Mouse (Mus musculus) kidney, postnatal 14 days (tissue): ENCODE data around the gene Ubxn11.

Experiments used
- DNase-seq: peaks from one replicate; pipeline ENCODE4 v3.0.0; 2022; ENCODE audit warnings: mixed read lengths

The Ubxn11 gene

DNA sequence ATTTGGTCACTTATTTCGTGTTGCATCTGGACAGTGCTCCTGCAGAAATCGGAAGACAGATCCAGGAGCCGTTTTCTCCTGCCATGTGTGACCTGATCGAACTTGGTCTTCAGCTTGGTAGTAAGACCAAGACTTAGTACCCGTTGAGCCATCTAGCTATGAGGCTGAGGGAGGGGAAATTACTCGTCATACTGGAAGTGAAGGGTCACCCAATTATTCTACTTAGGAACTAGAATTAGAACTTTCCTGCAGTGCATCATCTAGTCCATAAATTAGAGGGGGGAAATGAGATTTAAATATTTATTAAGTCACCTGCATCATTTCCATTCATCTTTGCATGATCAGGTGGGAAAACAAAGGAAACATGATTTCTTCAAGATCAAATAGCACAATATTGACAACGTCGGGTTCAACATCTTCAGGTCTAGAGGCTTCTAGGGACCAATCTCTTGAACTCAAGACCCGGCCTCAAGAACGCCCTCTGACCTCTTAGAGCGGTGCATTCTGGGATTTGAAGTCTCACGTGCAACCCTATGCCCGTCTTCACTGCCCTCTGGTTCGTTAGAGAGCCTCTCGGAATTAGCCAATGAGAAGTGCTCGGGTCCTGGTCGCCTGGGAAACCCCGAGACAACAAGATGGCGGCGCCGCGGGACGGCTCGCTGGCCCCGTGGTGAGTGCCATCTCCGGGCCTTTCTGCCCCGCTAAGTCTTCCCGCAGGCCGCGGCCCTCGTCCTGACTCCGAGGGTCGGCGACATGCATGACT is at the start of gene Ubxn11:
TSS of gene Ubxn11 (plus strand) at position 592 of the 763 bp plus-strand sequence.
- peak; percentile 92 for DNase-seq

DNA sequence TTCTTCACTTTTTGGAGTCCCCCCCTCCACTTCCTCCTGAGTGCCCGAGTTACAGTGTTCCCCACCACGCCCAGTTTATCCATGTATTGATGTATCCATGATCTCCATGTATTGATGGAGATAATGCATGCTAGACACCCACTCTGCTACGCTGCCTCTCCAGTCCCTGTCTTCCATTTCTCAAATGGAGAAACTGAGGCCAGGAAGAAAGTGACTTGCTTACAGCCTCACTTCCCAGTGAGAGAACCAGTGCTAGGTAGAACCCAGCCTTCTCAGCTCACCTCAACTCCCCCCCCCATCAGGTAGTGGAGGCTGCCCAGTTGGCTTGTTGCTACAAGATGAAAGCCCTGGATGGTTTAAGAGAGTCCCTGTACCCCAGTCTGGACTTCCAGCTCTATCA is 48.8 kb upstream of the Ubxn11 start, which contains the start of gene Zfp683:
TSS of gene Zfp683 (plus strand) at position 301 of the 400 bp plus-strand sequence.
- no peak for DNase-seq

DNA sequence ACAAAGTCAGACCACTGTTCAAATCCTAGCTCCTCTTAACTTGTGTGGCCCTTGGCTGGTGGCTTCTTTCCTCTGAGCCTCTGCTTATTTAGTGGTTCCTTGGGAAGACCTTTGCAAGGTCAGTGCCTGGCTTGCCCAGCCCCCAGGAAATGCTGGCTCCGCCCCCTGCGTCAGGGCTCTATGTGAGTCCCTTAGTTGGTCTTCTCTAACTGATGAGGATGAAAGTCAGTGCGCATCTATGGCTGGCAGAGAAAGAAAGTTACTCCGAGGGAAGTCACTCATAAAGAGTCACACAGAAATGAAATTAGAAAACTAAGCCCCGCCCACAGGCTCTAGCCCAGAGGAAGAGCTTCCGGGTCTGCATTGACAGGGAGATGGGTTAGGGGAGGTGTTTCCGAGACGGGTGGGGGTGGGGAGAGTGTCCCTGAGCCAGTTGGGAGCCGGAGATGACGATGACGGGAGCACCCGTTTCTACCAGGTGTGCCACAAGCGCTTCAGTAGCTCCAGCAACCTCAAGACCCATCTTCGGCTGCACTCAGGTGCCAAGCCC is 44.1 kb upstream of the Ubxn11 start:
- no peak for DNase-seq

DNA sequence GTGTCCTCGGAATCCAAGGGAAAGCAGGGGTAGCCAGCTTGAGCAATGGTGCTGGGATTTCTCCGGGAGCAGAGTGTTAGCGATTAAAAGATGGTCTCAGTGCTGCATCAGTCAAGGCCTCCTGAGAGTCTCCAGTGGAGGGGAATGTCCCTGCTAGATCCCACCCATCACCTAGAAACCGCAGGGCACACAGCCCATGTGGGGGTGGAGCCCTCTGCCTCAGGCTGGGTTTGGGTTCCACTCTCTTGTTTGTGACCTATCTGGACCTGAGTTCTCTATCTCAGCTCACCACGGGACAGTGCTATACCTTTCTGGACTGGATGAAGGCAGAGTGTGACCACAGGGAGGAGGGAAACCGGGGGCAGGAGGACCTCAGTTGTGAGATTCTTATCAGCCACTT is 43.5 kb upstream of the Ubxn11 start:
- no peak for DNase-seq

- no peak for DNase-seq
These were observed 42.1 kb upstream of the Ubxn11 start, which contains the start of gene Crybg2 for GRCm38 (mm10) chr4:134060135-134060865. Gene Crybg2, plus strand, starts transcription at chr4:134060815.

- DNase-seq = peak; percentile 27
These were observed 41.1 kb upstream of the Ubxn11 start for GRCm38 (mm10) chr4:134061166-134061830.

DNA sequence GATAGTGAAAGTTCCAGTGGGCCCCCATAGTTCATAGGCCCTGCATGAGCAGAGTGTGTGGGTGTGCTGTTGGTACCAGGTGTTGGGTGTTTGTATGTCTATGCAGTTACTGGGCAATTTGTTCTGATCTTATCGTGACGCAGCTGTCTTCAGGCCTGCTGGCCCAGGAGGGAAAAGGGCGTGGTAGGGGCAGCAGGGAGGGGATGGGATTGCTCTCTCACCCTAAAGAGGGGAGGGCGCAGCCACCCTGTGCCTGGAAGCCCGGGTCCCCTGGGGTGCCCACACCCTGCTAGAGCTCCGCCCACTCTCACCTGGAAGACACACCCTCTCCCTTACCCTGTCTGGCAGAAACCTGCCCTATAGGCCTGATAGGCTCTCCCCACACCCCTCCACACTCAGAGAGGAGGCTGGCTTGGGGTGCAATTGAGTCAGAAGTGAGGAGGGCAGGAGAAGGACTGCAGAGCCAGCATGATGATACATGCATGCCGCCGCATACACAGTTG is 40.4 kb upstream of the Ubxn11 start:
- no peak for DNase-seq

DNA sequence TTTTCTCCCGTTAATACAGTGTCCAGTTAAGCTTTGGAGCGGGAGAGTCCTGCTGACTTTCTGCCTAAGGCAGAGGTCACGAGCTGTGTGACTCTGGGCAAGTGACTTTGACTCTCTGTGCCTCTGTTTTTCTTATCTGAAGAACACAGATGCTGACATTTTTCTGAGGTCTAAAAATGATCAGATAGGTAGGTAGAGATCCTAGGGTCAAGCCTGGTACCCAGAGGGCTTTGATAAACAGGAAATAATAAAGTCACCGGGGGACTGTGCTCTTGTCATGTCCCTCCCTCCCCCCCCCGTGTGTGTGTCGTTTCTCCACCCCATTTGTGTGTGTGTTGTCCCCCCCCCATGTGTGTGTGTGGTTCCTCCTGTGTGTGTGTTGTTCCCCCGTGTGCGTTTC is 39.8 kb upstream of the Ubxn11 start:
- no peak for DNase-seq

GRCm38 (mm10) chr4:134065431-134066004 is 36.9 kb upstream of the Ubxn11 start:
- DNase-seq = peak; percentile 19

GRCm38 (mm10) chr4:134067383-134067782 is 35.0 kb upstream of the Ubxn11 start:
- DNase-seq = peak; percentile 57

DNA sequence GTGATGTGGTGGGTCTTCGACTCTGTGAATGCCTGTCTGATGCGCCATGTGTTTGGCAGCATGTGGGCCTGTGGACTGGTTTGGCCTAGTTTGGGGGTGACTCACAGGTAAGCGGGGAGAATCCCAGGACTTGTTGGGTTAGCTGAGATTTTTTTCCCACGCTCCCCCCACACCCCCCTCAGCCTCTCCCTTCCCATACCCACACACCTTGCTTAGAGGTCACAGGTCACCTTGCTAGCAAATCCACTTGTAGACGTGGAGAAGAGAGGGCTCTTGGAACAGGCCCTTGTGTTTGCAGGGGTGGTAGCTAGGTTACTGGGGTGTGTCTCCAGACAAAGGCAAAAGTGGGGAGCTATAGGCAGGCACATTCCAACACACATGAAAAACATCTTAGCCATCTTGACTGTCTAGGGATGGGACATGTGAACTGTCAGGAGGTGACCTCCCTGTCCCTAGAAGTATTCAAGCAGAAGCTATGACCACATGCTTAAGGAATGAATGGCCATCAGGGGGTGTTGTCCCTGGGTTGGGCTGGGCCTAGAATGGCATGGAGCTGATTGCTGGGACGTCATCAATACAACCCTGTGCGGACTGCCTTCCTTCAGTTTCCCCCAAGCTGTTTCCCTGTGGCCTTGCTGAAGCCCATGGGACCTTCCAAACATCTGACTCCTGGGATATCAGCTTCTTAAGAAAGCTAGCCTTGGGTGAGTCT is 34.4 kb upstream of the Ubxn11 start:
- no peak for DNase-seq

GRCm38 (mm10) chr4:134068793-134069580 is 33.4 kb upstream of the Ubxn11 start:
- no peak for DNase-seq

- peak; percentile 82 for DNase-seq
These were observed 23.7 kb upstream of the Ubxn11 start for GRCm38 (mm10) chr4:134078694-134079093.

DNA sequence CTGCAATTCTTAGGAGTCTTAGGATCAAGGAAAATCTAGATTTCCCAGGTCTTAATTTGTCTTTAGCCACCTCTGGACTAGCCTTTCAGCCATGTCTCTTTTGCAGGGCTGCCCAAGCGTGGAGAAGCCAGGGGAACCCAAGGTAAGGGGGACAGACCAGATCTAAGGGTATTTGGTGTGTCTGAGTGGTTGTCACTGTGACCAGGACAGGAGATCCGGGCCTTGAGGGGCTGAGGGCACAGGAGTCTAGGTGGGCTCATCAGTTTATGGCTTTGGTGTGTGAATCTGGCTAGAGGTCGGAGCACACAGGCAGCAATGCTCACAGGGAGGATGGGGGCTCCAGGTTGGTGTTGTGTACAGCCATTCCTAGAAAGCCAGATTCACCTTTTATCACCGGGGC is 21.7 kb upstream of the Ubxn11 start:
- no peak for DNase-seq

- peak; percentile 88 for DNase-seq
These were observed 20.5 kb upstream of the Ubxn11 start for GRCm38 (mm10) chr4:134081730-134082386.

- no peak for DNase-seq
These were observed 19.9 kb upstream of the Ubxn11 start for GRCm38 (mm10) chr4:134082460-134082859.

GRCm38 (mm10) chr4:134084999-134085398 is 17.4 kb upstream of the Ubxn11 start:
- DNase-seq = no peak

GRCm38 (mm10) chr4:134087412-134087811 is 15.0 kb upstream of the Ubxn11 start:
- DNase-seq = peak; percentile 63

DNA sequence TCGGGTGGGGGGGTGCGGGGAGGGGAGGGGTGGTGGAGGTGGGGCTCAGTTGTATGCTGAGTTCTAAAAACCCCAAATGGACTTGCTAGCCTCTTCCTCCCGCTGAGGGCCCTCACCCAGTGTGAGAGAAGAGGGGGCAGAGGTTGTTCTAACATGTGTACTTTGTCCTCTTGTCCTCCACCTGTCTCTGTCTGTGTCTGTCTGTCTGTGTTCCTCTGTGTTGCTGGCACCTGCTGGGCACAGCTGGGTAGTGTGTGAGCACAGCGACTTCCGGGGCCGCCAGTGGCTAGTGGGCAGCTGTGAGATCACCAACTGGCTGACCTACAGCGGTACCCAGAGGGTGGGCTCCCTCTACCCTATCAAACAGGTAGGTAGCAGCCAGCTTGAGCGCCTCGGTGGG is 13.3 kb upstream of the Ubxn11 start:
- no peak for DNase-seq

GRCm38 (mm10) chr4:134090521-134091224 is 11.7 kb upstream of the Ubxn11 start:
- no peak for DNase-seq
